Mouse (Mus musculus) lung, adult 2 months (tissue): ENCODE measurements around the gene Prss27. TPM values are rescaled to one million over a fixed set of nuclear protein-coding genes. Genes with fewer than 3 reads are reported as not detected.

Experiments used
- DNase-seq: peaks from one replicate; pipeline ENCODE4 v3.0.0; 2022
- H3K4me1 ChIP-seq: fragments of 200-500 bp; 2 replicates; pipeline ENCODE4 v1.6.1; 2011; ENCODE audit warnings: low read length; ENCODE audit not compliant: control insufficient read depth, insufficient read depth
- H3K4me3 ChIP-seq: fragments of 200-500 bp; replicated peaks from 2 replicates; pipeline ENCODE3; 2011; ENCODE audit warnings: low read depth, mild to moderate bottlenecking, control low read depth, low read length; ENCODE audit errors: extremely low read depth
- CTCF ChIP-seq: fragments of 200-500 bp; IDR thresholded peaks from 2 replicates; pipeline ENCODE4 v1.5.1; 2011; ENCODE audit warnings: mild to moderate bottlenecking, low read length, control low read depth; ENCODE audit not compliant: insufficient read depth
- POLR2A ChIP-seq: fragments of 200-500 bp; IDR thresholded peaks from 2 replicates; pipeline ENCODE4 v1.6.1; 2011; ENCODE audit warnings: low read depth, mild to moderate bottlenecking, control low read depth, low read length, borderline replicate concordance; ENCODE audit errors: extremely low read depth
- WGBS: fragments of 180-500 bp; shearing (Covaris S2); methylation state at CpG from one replicate; pipeline ENCODE4 v1.1.7; 2018; 5-methylcytosine and 5-hydroxymethylcytosine counted together
- polyA plus RNA-seq: library from polyadenylated mRNA; depleted of rRNA; stranded (reverse); fragments of >200 nt; gene quantifications from 2 replicates; pipeline ENCODE4 v1.2.3, GENCODE M21; 2012

The Prss27 gene
- polyA plus RNA-seq, 1 experiment, result 12.9 TPM

DNA sequence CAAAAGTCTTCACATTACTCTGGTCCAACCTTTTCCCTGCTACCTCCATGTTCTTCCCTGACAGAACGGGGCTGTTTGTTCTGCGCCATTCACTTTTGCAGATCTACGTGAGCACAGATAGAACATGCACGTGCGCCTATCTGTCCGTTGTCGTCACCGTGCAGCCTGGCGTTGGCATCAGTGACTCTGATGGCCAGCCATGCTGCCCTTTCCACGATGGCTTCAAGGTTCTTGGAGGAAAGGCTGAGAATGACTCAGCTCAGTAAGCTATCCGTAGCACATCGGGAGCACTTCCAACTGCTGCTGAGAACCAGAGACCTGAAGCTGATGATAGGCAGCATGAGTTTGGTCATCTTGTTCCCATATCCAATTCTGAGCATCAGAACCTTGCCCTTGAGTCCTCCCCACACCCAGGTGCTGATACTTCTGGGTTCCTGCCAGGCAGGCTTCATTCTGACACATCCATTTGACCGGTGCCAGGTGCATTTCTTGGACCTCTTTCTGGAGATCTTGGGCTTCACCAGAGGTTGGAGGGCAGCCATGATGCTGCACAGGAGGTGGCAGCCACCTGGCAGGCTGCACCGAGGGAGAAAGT, 33.8 kb upstream of the Prss27 start:
- no peak for TF ChIP-seq POLR2A
- no peak for TF ChIP-seq CTCF
- H3K4me1 ChIP-seq, result no peaks in the 10 kb centered on the region

GRCm38 (mm10) chr17:24005049-24005448, 32.9 kb upstream of the Prss27 start:
- no peak overlapping the region for H3K4me3 ChIP-seq
- no peaks in the 10 kb centered on the region for H3K4me1 ChIP-seq
- DNase-seq, result no peak
- WGBS, result 93% methylated on average over 3 of the region's 3 CpGs
- no peak for TF ChIP-seq CTCF
- no peak for TF ChIP-seq POLR2A

More for the DNA sequence above, 33.8 kb upstream of the Prss27 start:
- no peak for DNase-seq
- 88% methylated on average over 14 of the region's 14 CpGs for WGBS
- H3K4me3 ChIP-seq, result no peak overlapping the region

DNA sequence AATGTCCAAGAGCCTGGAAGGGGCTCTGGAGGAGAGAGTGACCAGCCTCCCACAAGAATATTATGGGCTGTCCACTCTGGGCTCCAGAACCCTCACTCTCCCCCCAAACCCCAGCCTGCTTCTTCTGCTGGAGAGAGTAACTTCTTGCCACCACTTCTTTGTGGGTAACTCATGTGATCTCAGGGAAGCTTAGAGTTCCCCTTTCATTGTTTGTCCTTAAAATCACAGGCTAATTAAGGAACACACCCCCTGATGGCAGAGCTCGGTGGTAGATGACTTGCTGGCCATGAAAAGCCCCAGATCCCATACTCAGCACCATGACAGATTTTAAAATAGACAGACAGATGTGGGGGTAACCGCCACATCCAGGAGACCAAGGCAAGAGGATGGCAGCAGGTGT, 31.0 kb upstream of the Prss27 start:
- WGBS, result 33% methylated on average over 2 of the region's 2 CpGs
- Histone ChIP-seq H3K4me3 (no peak overlapping the region), H3K4me1 (no peaks in the 10 kb centered on the region)
- TF ChIP-seq CTCF (no peak), POLR2A (no peak)
- no peak for DNase-seq

GRCm38 (mm10) chr17:24007391-24007790, 30.6 kb upstream of the Prss27 start:
- DNase-seq, result no peak
- no peak for TF ChIP-seq CTCF
- no peak for TF ChIP-seq POLR2A
- WGBS, result 40% methylated on average over 1 of the region's 1 CpGs
- H3K4me1 ChIP-seq, result no peaks in the 10 kb centered on the region
- H3K4me3 ChIP-seq, result no peak overlapping the region

DNA sequence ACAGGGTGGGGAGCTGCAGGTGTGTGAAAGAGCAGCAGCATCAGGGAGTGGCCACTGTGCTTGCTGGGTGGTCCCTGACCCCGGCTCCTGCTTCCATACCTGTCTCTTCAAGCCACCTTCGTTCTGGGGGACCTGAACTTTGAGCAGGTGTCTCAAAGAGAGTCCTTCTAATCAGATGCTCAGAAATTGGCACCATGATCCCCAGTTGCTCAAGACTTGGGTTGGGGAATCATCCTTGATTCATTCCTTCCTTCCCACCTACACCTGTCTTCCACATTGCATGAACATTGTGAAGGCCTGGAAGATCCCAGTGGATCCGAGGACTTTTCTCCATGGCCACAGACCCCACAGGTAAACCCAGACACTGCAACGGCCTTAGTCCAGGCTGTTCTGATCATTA, 29.8 kb upstream of the Prss27 start:
- Histone ChIP-seq H3K4me1 (no peaks in the 10 kb centered on the region), H3K4me3 (no peak overlapping the region)
- TF ChIP-seq CTCF, result no peak
- TF ChIP-seq POLR2A, result no peak
- DNase-seq, result no peak
- 65% methylated on average over 4 of the region's 4 CpGs for WGBS

DNA sequence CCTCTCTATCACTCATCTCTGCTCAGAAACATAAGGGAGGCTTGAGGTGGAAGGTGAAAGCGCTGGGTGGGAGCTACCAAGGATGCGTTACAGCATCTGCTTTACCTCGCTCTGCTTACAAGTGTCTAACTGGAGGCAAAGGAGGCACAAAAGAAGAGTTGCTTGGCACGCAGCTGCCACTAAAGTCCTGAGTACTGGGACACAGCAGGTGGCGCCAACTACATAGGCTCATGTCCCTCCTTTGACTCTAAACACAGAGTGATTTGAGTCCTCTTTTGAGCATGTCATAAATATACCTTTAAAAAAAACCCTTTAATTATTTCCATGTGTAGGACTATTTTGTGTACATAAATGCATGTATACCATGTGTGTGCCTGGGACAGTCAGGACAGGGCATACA, 28.3 kb upstream of the Prss27 start:
- TF ChIP-seq CTCF (peak; percentile 17; the same call in 1 of the 2 replicates), POLR2A (no peak)
- H3K4me3 ChIP-seq, result no peak overlapping the region
- WGBS, result 65% methylated on average over 5 of the region's 5 CpGs
- DNase-seq, result no peak
- H3K4me1 ChIP-seq, result no peaks in the 10 kb centered on the region

DNA sequence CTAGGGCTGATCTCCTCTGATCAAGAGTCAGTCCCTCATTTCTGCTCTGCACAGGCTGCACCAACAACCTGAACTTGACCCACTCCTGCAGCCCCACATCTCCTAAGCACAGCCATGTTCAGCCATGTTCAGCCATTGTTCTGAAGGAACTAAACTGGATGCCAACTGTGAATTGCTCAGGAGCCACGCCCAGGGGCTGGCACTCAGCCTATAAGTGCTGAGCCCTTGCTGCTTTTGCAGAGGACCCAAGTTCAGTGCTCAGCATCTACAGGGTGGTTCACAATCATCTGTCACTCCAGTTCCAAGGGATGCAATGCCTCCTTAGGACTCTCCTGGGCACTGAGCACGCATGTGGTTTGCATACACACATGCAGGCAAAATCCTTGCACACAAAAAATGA, 25.0 kb upstream of the Prss27 start:
- TF ChIP-seq POLR2A (no peak), CTCF (no peak)
- no peaks in the 10 kb centered on the region for H3K4me1 ChIP-seq
- WGBS, result 72% methylated on average over 2 of the region's 2 CpGs
- DNase-seq, result no peak
- no peak overlapping the region for H3K4me3 ChIP-seq

DNA sequence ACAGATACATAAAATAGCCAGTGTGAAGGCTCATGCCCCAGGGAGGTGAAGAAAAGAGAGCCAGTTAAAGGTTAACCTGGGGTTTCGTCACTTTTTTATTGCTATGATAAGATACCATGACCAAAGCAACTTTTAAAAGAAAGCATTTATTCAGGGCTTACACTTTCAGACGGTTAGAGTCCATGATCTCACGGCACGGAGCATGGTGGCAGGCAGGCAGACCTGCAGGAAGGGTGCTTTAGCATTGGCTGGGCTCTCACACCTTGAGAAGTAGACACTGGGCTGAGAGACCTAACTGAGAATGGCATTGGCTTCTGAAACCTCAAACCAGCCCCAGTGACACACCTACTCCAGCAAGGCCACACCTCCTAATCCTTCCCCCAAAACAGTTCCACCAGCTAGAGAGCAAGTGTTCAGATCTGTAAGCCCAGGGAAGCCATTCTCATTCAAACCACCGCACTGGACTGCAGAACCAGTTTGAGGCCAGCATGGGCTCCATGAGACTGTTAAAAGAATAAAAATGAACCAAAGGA, 23.4 kb upstream of the Prss27 start:
- no peak overlapping the region for H3K4me3 ChIP-seq
- H3K4me1 ChIP-seq, result no peaks in the 10 kb centered on the region
- TF ChIP-seq POLR2A (no peak), CTCF (no peak)
- 77% methylated on average over 5 of the region's 5 CpGs for WGBS
- DNase-seq, result no peak

DNA sequence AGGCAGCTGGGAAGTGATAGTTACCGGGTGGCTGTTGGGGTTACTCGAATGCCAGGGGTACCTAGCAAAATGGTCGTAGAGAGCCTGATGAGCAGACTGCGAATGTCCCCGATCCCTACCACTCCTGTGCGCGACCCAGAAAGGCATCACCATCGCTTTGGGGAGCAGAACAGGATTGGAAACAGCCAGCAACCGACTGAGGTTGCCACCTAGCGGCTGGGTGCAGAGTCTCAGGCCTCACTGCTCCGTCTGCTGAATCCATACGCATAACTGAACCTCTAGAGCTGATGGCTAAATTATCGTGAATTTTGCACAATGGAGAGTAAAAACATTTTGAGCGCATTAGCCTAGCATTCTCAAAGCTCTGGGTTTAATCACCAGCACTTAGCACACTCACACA, 22.2 kb upstream of the Prss27 start:
- DNase-seq, result no peak
- TF ChIP-seq POLR2A, result no peak
- TF ChIP-seq CTCF, result peak; percentile 70
- Histone ChIP-seq H3K4me1 (no peaks in the 10 kb centered on the region), H3K4me3 (no peak overlapping the region)
- WGBS, result 38% methylated on average over 14 of the region's 14 CpGs

- Histone ChIP-seq H3K4me3 (no peak overlapping the region), H3K4me1 (no peaks in the 10 kb centered on the region; the same call in 1 of the 2 replicates)
- no peak for DNase-seq
- WGBS, result 34% methylated on average over 6 of the region's 6 CpGs
- TF ChIP-seq POLR2A, result no peak
- TF ChIP-seq CTCF, result no peak
These were observed 17.2 kb upstream of the Prss27 start for GRCm38 (mm10) chr17:24020696-24021095.
